ENCODE assay signal across 9 mouse cellular contexts in the genomic region with DNA sequence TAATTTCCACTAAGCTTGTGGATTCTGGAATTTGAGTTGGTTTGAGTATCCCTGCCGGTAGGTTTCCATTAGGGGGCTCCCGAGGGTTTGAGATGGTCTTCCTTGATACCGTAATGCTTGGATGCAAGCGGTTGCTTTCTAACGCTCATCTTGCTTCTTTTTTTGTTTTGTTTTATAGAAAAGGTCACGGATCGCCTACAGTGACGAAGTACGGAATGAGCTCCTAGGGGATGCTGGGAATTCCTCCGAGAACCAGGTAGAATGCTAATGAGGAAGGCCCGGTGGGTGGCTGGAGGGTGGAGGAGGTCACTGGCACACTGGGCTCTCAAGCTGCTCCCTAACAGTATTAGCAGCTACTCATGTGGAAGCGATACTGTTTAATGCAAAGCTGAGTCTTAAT.
DNase-seq lines count a peak whose midpoint lies in the region; ATAC-seq and TF ChIP-seq lines count a peak whose summit lies in the region.
"Had no signal": no experiment of that assay in that cellular context is flagged by ENCODE, and none has a peak within 500 bp of the region (broad histone marks: within the 10 kb centered on the region; RNA-seq: fewer than 3 reads in every experiment).

No protein-coding gene starts in this region.

- no peaks in the 10 kb centered on the region for H3K27me3 ChIP-seq in lung, embryonic 14.5 days (ENCODE audit: insufficient read depth, low read length)
- no peaks in the 10 kb centered on the region for H3K27me3 ChIP-seq in embryonic facial prominence, embryonic 14.5 days (replicated peaks; ENCODE audit: control insufficient read depth, insufficient read depth, low read length)
- no peaks in the 10 kb centered on the region for H3K27me3 ChIP-seq in hindbrain, postnatal 0 days (ENCODE audit: insufficient read depth, low read length)

- H3K9me3 ChIP-seq in lung, embryonic 14.5 days (ENCODE audit: low read depth, low read length), result no peaks in the 10 kb centered on the region
- no peaks in the 10 kb centered on the region for H3K9me3 ChIP-seq in embryonic facial prominence, embryonic 14.5 days (ENCODE audit: control insufficient read depth, low read length)
- no peaks in the 10 kb centered on the region for H3K9me3 ChIP-seq in hindbrain, postnatal 0 days (ENCODE audit: low read length)

- H3K36me3 ChIP-seq in lung, embryonic 14.5 days (ENCODE audit: insufficient read depth), result no peaks in the 10 kb centered on the region
- no peaks in the 10 kb centered on the region for H3K36me3 ChIP-seq in embryonic facial prominence, embryonic 14.5 days (ENCODE audit: control insufficient read depth, insufficient read depth, low read length)
- no peaks in the 10 kb centered on the region for H3K36me3 ChIP-seq in hindbrain, postnatal 0 days (ENCODE audit: insufficient read depth, low read length)

- H3K4me2 ChIP-seq in lung, embryonic 14.5 days, result no peak overlapping the region
- H3K4me2 ChIP-seq in embryonic facial prominence, embryonic 14.5 days (ENCODE audit: low read depth, low read length), result peak overlapping the region; percentile 21; the same call in 1 of the 2 replicates
- H3K4me2 ChIP-seq in hindbrain, postnatal 0 days (ENCODE audit: low read depth, low read length), result peak overlapping the region; percentile 38

- no peak for ATAC-seq in lung, embryonic 14.5 days (ENCODE audit: insufficient read depth)
- no peak for ATAC-seq in embryonic facial prominence, embryonic 14.5 days (ENCODE audit: low read depth)
- no peak; the same call in 1 of the 2 replicates for ATAC-seq in hindbrain, postnatal 0 days
- no peak for ATAC-seq in frontal cortex, adult (ENCODE audit: low TSS enrichment)

- WGBS in lung, embryonic 14.5 days, result 40% methylated on average over 12 of the region's 12 CpGs
- 30% methylated on average over 12 of the region's 12 CpGs for WGBS in embryonic facial prominence, embryonic 14.5 days
- 11% methylated on average over 12 of the region's 12 CpGs for WGBS in hindbrain, postnatal 0 days

- no peak overlapping the region for H3K9ac ChIP-seq in lung, embryonic 14.5 days
- H3K9ac ChIP-seq in embryonic facial prominence, embryonic 14.5 days (ENCODE audit: low read depth, low read length), result no peak overlapping the region
- H3K9ac ChIP-seq in hindbrain, postnatal 0 days (replicated peaks; ENCODE audit: low read length), result no peak overlapping the region

- no peak overlapping the region for H3K27ac ChIP-seq in lung, embryonic 14.5 days (ENCODE audit: low read depth)
- H3K27ac ChIP-seq in embryonic facial prominence, embryonic 14.5 days (replicated peaks; ENCODE audit: low read depth, low read length), result no peak overlapping the region
- H3K27ac ChIP-seq in hindbrain, postnatal 0 days, result no peak overlapping the region

- DNase-seq in lung, embryonic 14.5 days, result peak; percentile 52
- DNase-seq in lung, postnatal 10 days, result no peak
- peak; percentile 66 for DNase-seq in embryonic facial prominence, embryonic 14.5 days (ENCODE audit: low spot score)
- DNase-seq in hindbrain, postnatal 0 days (ENCODE audit: low spot score), result peak; percentile 44
- peak; percentile 79 for DNase-seq in retina, postnatal 1 day
- no peak for DNase-seq in adrenal gland, adult (ENCODE audit: inconsistent age in 2 of 2, low spot score in 1 of 2)
- DNase-seq in thymus, postnatal 14 days, result no peak
- DNase-seq: thymus, postnatal 4 days had no signal

- no peak overlapping the region for H3K4me3 ChIP-seq in lung, embryonic 14.5 days (ENCODE audit: low read depth, low read length)
- H3K4me3 ChIP-seq in embryonic facial prominence, embryonic 14.5 days (ENCODE audit: low read depth, low read length), result no peak overlapping the region
- peak overlapping the region; percentile 1; the same call in 1 of the 2 replicates for H3K4me3 ChIP-seq in hindbrain, postnatal 0 days (ENCODE audit: low read length)

- no peaks in the 10 kb centered on the region for H3K4me1 ChIP-seq in lung, embryonic 14.5 days (ENCODE audit: insufficient read depth)
- H3K4me1 ChIP-seq in embryonic facial prominence, embryonic 14.5 days (ENCODE audit: control insufficient read depth, insufficient read depth, low read length), result peaks cover 16% of the 10 kb centered on the region
- no peaks in the 10 kb centered on the region for H3K4me1 ChIP-seq in hindbrain, postnatal 0 days (ENCODE audit: insufficient read depth, low read length)

- TF ChIP-seq CTCF in lung, embryonic 14.5 days (IDR thresholded peaks at IDR 0.05; ENCODE audit: low read depth), result peak; percentile 23; the same call in 1 of the 2 replicates
- peak; percentile 34 for TF ChIP-seq CTCF in hindbrain, postnatal 0 days (IDR thresholded peaks at IDR 0.05; ENCODE audit: low read depth)

Comparison
In these comparisons a context has a peak if more than half of its experiments do, and no peak if none do; other contexts are left out.
1. DNase-seq: peak in lung, embryonic 14.5 days (single experiment), embryonic facial prominence, embryonic 14.5 days (single experiment), hindbrain, postnatal 0 days (single experiment) and retina, postnatal 1 day (single experiment); none in lung, postnatal 10 days (single experiment), adrenal gland, adult (0 of 2) and thymus, postnatal 14 days (single experiment).